Mouse (Mus musculus): ENCODE results near the gene Xpo4. TPM values are rescaled to one million over a fixed set of nuclear protein-coding genes. Genes with fewer than 3 reads are reported as not detected.

Xpo4 gene
- polyA plus RNA-seq, 2 experiments, result 15.5 to 27.4 TPM

GRCm38 (mm10) chr14:57699461-57699970, 34.3 kb upstream of the Xpo4 start:
- no peaks in the 10 kb centered on the region for H3K27me3 ChIP-seq (ENCODE audit: control insufficient read depth, insufficient read depth, low read length)
- H3K9ac ChIP-seq (ENCODE audit: low read depth, low read length, severe bottlenecking), result no peak overlapping the region
- 96% methylated on average over 33 of the region's 33 CpGs for WGBS
- TF ChIP-seq POLR2A (IDR thresholded peaks at IDR 0.05; ENCODE audit: borderline replicate concordance, extremely low read depth, insufficient read depth, insufficient read length), result no peak
- H3K4me1 ChIP-seq (ENCODE audit: control insufficient read depth, insufficient read depth, low read length), result 0 out of 2 replicates have a peak, but pooled peaks cover 3% of the 10 kb centered on the region
- no peak overlapping the region for H3K27ac ChIP-seq (replicated peaks; ENCODE audit: low read depth, low read length)
- no peak for DNase-seq (ENCODE audit: low spot score)
- no peak overlapping the region for H3K4me2 ChIP-seq (replicated peaks; ENCODE audit: low read depth, low read length, severe bottlenecking)
- H3K4me3 ChIP-seq (replicated peaks; ENCODE audit: low read length), result no peak overlapping the region
- peaks cover 80% of the 10 kb centered on the region for H3K36me3 ChIP-seq (ENCODE audit: control insufficient read depth, insufficient read depth, low read length)
- no peaks in the 10 kb centered on the region for H3K9me3 ChIP-seq (ENCODE audit: control insufficient read depth, low read length)
- no peak for ATAC-seq (ENCODE audit: low FRiP score, low read depth)

DNA sequence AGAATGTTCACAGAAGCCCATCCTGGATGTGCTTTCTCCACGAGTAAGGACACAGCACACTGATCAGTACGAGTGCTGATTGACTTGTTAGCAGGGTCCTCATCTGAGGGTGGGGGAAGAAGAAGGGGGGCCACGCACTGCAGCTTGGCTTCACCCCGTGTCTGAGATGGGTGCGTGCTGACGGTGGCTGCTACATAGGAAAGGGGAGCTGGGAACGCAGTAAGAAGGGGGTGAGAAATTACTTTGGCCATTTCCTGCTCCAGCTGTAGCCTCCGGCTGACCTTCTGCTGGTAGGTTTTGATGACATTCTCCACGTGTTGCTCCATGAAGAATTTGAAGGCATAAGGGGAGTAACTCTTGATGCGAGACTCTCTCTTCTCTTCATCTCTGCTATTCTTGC, 33.8 kb upstream of the Xpo4 start:
- Histone ChIP-seq H3K27ac (replicated peaks; ENCODE audit: low read depth, low read length) (no peak overlapping the region), H3K4me1 (ENCODE audit: control insufficient read depth, insufficient read depth, low read length) (0 out of 2 replicates have a peak, but pooled peaks cover 3% of the 10 kb centered on the region), H3K4me3 (replicated peaks; ENCODE audit: low read length) (no peak overlapping the region), H3K9me3 (ENCODE audit: control insufficient read depth, low read length) (no peaks in the 10 kb centered on the region), H3K36me3 (ENCODE audit: control insufficient read depth, insufficient read depth, low read length) (peaks cover 84% of the 10 kb centered on the region), H3K9ac (ENCODE audit: low read depth, low read length, severe bottlenecking) (no peak overlapping the region), H3K27me3 (ENCODE audit: control insufficient read depth, insufficient read depth, low read length) (no peaks in the 10 kb centered on the region), H3K4me2 (replicated peaks; ENCODE audit: low read depth, low read length, severe bottlenecking) (no peak overlapping the region)
- DNase-seq (ENCODE audit: low spot score), result no peak
- ATAC-seq (ENCODE audit: low FRiP score, low read depth), result no peak
- TF ChIP-seq POLR2A (IDR thresholded peaks at IDR 0.05; ENCODE audit: borderline replicate concordance, extremely low read depth, insufficient read depth, insufficient read length), result no peak
- WGBS, result 88% methylated on average over 10 of the region's 10 CpGs

- no peak for TF ChIP-seq POLR2A (IDR thresholded peaks at IDR 0.05; ENCODE audit: borderline replicate concordance, extremely low read depth, insufficient read depth, insufficient read length)
- peaks cover 84% of the 10 kb centered on the region for H3K36me3 ChIP-seq (ENCODE audit: control insufficient read depth, insufficient read depth, low read length)
These were observed 30.8 kb upstream of the Xpo4 start for GRCm38 (mm10) chr14:57696066-57696465.

GRCm38 (mm10) chr14:57695550-57695949, 30.3 kb upstream of the Xpo4 start:
- DNase-seq (ENCODE audit: low spot score) (no peak), ATAC-seq (ENCODE audit: low FRiP score, low read depth) (no peak)
- 90% methylated on average over 8 of the region's 8 CpGs for WGBS
- no peak for TF ChIP-seq POLR2A (IDR thresholded peaks at IDR 0.05; ENCODE audit: borderline replicate concordance, extremely low read depth, insufficient read depth, insufficient read length)
- no peak overlapping the region for H3K27ac ChIP-seq (replicated peaks; ENCODE audit: low read depth, low read length)
- H3K4me3 ChIP-seq (replicated peaks; ENCODE audit: low read length), result no peak overlapping the region
- no peaks in the 10 kb centered on the region for H3K27me3 ChIP-seq (ENCODE audit: control insufficient read depth, insufficient read depth, low read length)
- H3K9ac ChIP-seq (ENCODE audit: low read depth, low read length, severe bottlenecking), result no peak overlapping the region
- no peak overlapping the region for H3K4me2 ChIP-seq (replicated peaks; ENCODE audit: low read depth, low read length, severe bottlenecking)
- no peaks in the 10 kb centered on the region for H3K4me1 ChIP-seq (ENCODE audit: control insufficient read depth, insufficient read depth, low read length)
- H3K9me3 ChIP-seq (ENCODE audit: control insufficient read depth, low read length), result no peaks in the 10 kb centered on the region
- H3K36me3 ChIP-seq (ENCODE audit: control insufficient read depth, insufficient read depth, low read length), result peaks cover 87% of the 10 kb centered on the region

More at GRCm38 (mm10) chr14:57696066-57696465, 30.8 kb upstream of the Xpo4 start:
- Histone ChIP-seq H3K4me2 (replicated peaks; ENCODE audit: low read depth, low read length, severe bottlenecking) (no peak overlapping the region), H3K27ac (replicated peaks; ENCODE audit: low read depth, low read length) (no peak overlapping the region), H3K4me1 (ENCODE audit: control insufficient read depth, insufficient read depth, low read length) (no peaks in the 10 kb centered on the region), H3K9me3 (ENCODE audit: control insufficient read depth, low read length) (no peaks in the 10 kb centered on the region), H3K27me3 (ENCODE audit: control insufficient read depth, insufficient read depth, low read length) (no peaks in the 10 kb centered on the region), H3K4me3 (replicated peaks; ENCODE audit: low read length) (no peak overlapping the region), H3K9ac (ENCODE audit: low read depth, low read length, severe bottlenecking) (no peak overlapping the region)
- no peak for ATAC-seq (ENCODE audit: low FRiP score, low read depth)
- no peak for DNase-seq (ENCODE audit: low spot score)
- 94% methylated on average over 15 of the region's 15 CpGs for WGBS

DNA sequence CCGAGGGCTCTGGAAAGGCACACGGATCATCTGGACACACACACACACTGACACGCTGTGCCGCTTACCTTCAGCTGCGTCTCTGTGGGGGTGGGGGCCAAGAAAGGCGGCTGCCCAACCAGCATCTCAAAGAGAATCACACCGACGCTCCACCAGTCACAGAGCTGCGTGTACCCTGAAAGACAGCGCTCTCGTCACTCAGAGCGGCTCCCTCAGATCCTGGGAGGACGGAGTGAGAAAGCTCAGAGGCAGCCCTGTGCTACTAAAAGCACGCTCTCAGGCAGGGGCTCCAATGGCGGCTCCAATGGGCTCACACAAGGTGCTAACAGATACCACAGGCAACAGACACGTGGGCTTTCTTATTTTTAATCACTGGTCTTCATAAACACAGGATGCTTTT, 29.0 kb upstream of the Xpo4 start:
- DNase-seq (ENCODE audit: low spot score), result no peak
- WGBS, result 90% methylated on average over 16 of the region's 16 CpGs
- H3K4me1 ChIP-seq (ENCODE audit: control insufficient read depth, insufficient read depth, low read length), result no peaks in the 10 kb centered on the region

More for the DNA sequence above, 29.0 kb upstream of the Xpo4 start:
- Histone ChIP-seq H3K27ac (replicated peaks; ENCODE audit: low read depth, low read length) (no peak overlapping the region), H3K27me3 (ENCODE audit: control insufficient read depth, insufficient read depth, low read length) (no peaks in the 10 kb centered on the region), H3K36me3 (ENCODE audit: control insufficient read depth, insufficient read depth, low read length) (peaks cover 84% of the 10 kb centered on the region), H3K4me2 (replicated peaks; ENCODE audit: low read depth, low read length, severe bottlenecking) (no peak overlapping the region), H3K4me3 (replicated peaks; ENCODE audit: low read length) (no peak overlapping the region), H3K9ac (ENCODE audit: low read depth, low read length, severe bottlenecking) (no peak overlapping the region), H3K9me3 (ENCODE audit: control insufficient read depth, low read length) (no peaks in the 10 kb centered on the region)
- no peak for ATAC-seq (ENCODE audit: low FRiP score, low read depth)
- no peak for TF ChIP-seq POLR2A (IDR thresholded peaks at IDR 0.05; ENCODE audit: borderline replicate concordance, extremely low read depth, insufficient read depth, insufficient read length)

Measured in limb, embryonic 14.5 days (tissue).